Mouse (Mus musculus) olfactory bulb, adult 2 months (tissue): ENCODE measurements around the gene Ulk3. TPM values are rescaled to one million over a fixed set of nuclear protein-coding genes. Genes with fewer than 3 reads are reported as not detected.

Experiments used
- H3K27ac ChIP-seq: fragments of 200-500 bp; 2 replicates; pipeline ENCODE4 v1.5.1; 2012; ENCODE audit warnings: low read depth, low read length; ENCODE audit not compliant: insufficient read depth
- H3K4me1 ChIP-seq: fragments of 200-500 bp; 2 replicates; pipeline ENCODE4 v1.6.1; 2012; ENCODE audit warnings: low read length; ENCODE audit not compliant: control insufficient read depth, insufficient read depth
- H3K4me3 ChIP-seq: fragments of 200-500 bp; 2 replicates; pipeline ENCODE4 v1.5.1; 2012; ENCODE audit warnings: mild to moderate bottlenecking, low read depth, low read length, moderate library complexity; ENCODE audit not compliant: insufficient read depth
- CTCF ChIP-seq: fragments of 200-500 bp; IDR thresholded peaks from 2 replicates; pipeline ENCODE4 v1.5.1; 2012; ENCODE audit warnings: low read depth, mild to moderate bottlenecking, low read length, moderate library complexity; ENCODE audit not compliant: insufficient read depth
- POLR2A ChIP-seq: fragments of 200-500 bp; IDR thresholded peaks from 2 replicates; pipeline ENCODE4 v1.6.1; 2012; ENCODE audit warnings: mild to moderate bottlenecking, low read depth, low read length, moderate library complexity; ENCODE audit not compliant: insufficient read depth
- WGBS: fragments of 180-500 bp; shearing (Covaris S2); methylation state at CpG from one replicate; pipeline ENCODE4 v1.1.7; 2018; 5-methylcytosine and 5-hydroxymethylcytosine counted together
- polyA plus RNA-seq: library from polyadenylated mRNA; stranded (reverse); fragments of >200 nt; gene quantifications from 2 replicates; pipeline ENCODE4 v1.2.4, GENCODE M21; 2012; ENCODE audit warnings: low replicate concordance; ENCODE audit not compliant: missing spikeins, insufficient read depth, insufficient read length

Gene Ulk3
- polyA plus RNA-seq, 1 experiment = not detected

DNA sequence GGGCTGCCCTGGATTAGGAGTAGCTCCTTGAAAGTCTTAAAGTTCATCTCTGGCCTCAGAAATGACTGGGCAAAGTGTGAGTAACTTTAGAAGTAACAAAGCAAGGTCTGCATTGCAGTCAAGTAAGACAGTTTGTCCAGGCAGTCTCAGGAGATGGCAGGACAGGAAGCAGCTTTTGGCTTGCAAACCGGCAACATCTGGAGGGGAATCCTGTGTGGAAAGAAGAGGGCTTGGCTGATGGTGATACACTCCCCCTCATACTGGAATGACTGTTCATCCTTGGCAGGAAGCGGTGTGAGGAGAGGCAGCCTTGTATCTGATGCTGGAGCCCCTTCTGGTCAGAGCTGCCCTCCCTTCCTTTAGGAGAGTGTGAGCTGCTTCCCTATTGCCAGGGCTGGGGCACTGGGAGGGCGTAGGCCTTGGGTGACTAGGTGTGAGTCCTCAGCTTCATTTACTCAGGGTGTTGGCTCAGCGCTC, 26.3 kb upstream of the Ulk3 start:
- no peak overlapping the region for H3K27ac ChIP-seq
- 65% methylated on average over 4 of the region's 4 CpGs for WGBS
- TF ChIP-seq POLR2A (no peak), CTCF (no peak)
- H3K4me3 ChIP-seq = no peak overlapping the region
- peaks cover 22% of the 10 kb centered on the region for H3K4me1 ChIP-seq

- whole genome bisulfite sequencing = 87% methylated on average over 6 of the region's 6 CpGs
- peaks cover 22% of the 10 kb centered on the region for H3K4me1 ChIP-seq
- H3K27ac ChIP-seq = no peak overlapping the region
- H3K4me3 ChIP-seq = no peak overlapping the region
- TF ChIP-seq POLR2A (no peak), CTCF (no peak)
Measured at GRCm38 (mm10) chr9:57564609-57565008, 24.6 kb upstream of the Ulk3 start.

DNA sequence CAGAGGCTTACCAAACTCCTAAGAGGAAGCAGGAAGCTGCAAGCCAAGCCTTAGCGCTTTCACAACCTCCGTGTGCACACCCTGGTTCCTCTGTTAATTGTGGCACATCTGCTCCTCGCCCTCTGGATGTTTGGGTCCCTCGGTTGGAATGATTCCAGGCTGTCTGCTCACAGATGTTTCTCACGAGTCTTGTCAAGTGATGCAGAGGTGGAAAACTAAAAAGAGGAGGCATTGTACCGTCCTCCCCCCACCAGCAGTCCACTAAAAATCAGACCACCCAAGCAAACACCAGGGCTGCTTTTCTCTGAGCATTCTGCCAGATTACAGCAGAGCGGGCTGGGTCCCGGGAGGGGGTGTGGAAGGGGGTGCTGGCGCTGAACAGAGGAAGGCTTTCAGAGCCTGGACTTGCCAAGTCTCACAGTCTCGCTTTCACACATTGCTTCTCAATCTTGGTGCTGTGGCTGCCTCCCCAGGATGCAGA, 23.5 kb upstream of the Ulk3 start:
- Histone ChIP-seq H3K27ac (peak overlapping the region; percentile 61; the same call in 1 of the 2 replicates), H3K4me3 (no peak overlapping the region), H3K4me1 (peaks cover 22% of the 10 kb centered on the region)
- 31% methylated on average over 10 of the region's 10 CpGs for WGBS
- TF ChIP-seq CTCF (no peak), POLR2A (no peak)

GRCm38 (mm10) chr9:57566846-57567245, 22.4 kb upstream of the Ulk3 start:
- TF ChIP-seq CTCF = no peak
- TF ChIP-seq POLR2A = no peak
- Histone ChIP-seq H3K4me1 (peaks cover 18% of the 10 kb centered on the region), H3K4me3 (no peak overlapping the region), H3K27ac (0 out of 2 replicates have a peak overlapping the region, but pooled peaks have one; percentile 22)
- 71% methylated on average over 8 of the region's 8 CpGs for WGBS

- H3K4me1 ChIP-seq = 0 out of 2 replicates have a peak, but pooled peaks cover 10% of the 10 kb centered on the region
- WGBS = 94% methylated on average over 6 of the region's 6 CpGs
- H3K27ac ChIP-seq = no peak overlapping the region
- TF ChIP-seq POLR2A = no peak
- TF ChIP-seq CTCF = no peak
- no peak overlapping the region for H3K4me3 ChIP-seq
Measured at GRCm38 (mm10) chr9:57568500-57568899, 20.8 kb upstream of the Ulk3 start.

DNA sequence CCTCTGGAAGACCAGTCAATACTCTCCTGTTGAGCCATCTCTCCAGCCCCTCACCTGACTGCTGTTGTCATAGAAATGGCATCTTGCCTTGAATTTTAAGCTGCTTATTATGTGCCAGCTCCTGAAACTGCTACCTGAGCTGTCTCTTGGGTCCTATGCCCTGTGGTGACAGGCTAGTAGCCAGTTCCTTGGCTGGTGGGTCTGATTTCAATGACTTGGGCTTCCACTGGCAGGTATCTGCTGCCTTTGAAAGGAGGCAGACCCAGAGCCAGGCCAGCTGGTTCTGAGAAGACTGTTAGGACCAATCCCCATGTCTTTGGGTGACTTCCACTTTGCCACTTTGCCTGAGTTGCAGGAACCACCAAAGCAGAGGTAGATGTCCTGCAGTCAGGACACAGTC, 14.9 kb upstream of the Ulk3 start:
- Histone ChIP-seq H3K4me3 (no peak overlapping the region), H3K27ac (no peak overlapping the region), H3K4me1 (no peaks in the 10 kb centered on the region)
- TF ChIP-seq CTCF (no peak), POLR2A (no peak)

GRCm38 (mm10) chr9:57575577-57575976, 13.7 kb upstream of the Ulk3 start:
- H3K4me3 ChIP-seq = no peak overlapping the region
- H3K4me1 ChIP-seq = no peaks in the 10 kb centered on the region
- H3K27ac ChIP-seq = no peak overlapping the region
- 78% methylated on average over 3 of the region's 3 CpGs for WGBS
- TF ChIP-seq CTCF = no peak
- no peak for TF ChIP-seq POLR2A

DNA sequence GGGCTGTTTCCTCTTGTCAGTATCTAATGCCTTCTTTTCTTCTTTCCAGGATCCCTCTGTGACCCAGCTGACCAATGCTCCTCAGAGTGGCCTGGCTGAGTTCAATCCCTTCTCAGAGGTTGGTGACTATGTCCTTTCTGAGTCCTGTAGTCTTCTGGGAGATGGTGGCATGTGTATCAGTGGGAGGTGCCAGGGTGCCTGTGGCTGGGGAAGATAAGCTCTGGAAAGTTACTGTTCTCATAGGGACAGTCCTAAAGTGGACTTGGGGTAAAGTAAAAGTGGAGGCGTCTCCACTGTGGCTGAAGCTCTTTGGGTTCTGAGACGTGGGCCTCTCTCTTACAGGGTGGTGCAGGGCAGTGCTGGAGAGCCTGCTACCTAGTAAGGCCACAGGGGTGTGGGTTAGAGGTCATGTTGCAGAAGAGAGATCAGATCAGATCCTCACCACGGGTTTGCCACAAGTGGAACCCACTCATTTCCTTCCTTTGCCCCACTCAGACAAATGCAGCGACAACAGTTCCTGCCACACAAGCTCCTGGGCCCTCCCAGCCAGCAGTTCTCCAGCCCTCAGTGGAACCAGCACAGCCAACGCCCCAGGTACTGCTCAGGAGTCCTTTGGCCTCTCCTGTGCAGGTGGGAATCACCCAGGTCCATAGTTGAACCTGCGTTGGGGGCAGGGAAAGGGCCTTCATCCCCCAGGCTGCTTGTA, 12.0 kb upstream of the Ulk3 start:
- Histone ChIP-seq H3K4me3 (no peak overlapping the region), H3K27ac (no peak overlapping the region), H3K4me1 (no peaks in the 10 kb centered on the region)
- TF ChIP-seq POLR2A (no peak), CTCF (no peak)
- 85% methylated on average over 6 of the region's 6 CpGs for WGBS

DNA sequence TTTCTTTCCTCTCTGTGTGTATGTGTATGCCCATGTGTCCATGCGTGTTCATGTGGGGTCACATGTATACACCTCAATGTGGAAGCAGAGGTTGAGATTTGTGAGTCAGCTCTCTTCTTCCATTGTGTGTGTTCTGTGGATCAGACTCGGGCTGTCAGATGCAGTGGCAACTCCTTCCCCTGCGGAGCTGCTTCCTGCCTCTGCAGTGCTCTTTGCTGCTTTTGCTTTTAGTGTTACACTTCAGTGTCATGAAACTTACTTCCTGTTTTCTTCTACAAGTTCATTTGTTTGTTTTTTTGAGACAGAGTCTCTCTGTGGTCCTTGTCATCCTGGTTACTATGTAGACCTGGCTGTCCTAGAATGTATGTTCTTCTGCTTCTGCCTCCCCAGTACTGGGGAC, 4.3 kb upstream of the Ulk3 start:
- 70% methylated on average over 3 of the region's 3 CpGs for WGBS
- peaks cover 3% of the 10 kb centered on the region for H3K4me1 ChIP-seq
- H3K4me3 ChIP-seq = no peak overlapping the region
- TF ChIP-seq POLR2A (no peak), CTCF (no peak)
- H3K27ac ChIP-seq = no peak overlapping the region
